Mouse (Mus musculus): ENCODE data around the gene Gm13083. TPM values are rescaled to one million over a fixed set of nuclear protein-coding genes. Genes with fewer than 3 reads are reported as not detected.

Gene Gm13083
- not detected for total RNA-seq (2023)

DNA sequence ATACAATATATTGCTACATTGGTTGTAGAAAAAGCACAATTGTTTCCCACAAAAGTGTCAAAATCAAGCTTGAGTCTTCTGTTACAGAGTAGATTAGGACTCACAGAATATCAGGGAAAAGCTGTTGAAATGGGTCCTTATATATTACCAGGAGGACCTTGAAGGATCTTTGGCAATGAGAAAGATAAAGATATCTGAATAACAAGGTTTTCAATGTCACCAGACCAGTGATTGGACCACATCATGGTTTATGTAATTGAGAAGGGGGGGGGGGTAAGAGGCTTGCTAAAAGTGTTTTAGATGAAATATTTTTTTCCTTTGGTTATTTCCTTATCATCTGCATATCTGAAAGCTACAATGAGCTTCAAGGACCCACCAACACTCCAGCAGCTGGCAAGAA, at the start of gene Gm13083:
Gene Gm13083, plus strand, starts transcription at position 301 of the 400 bp plus-strand sequence.

DNA sequence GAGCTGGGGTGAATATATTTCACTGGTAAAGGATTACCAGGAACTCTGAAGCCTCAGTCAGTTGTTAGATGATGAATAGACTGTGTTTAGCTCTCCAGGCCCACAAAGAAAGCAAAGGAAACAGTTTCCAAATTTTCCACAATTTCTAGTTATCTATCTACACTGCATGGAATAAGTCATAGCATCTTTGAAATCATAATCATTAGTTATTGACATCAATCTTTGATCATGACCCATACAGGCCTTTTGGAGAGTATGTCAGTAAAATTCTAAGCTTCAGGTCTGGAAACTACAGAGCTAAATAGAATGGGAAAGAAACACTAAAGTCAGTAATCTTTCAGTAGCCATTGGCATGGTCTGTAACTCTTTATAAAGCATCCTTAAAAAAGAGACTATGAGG, 42.3 kb downstream of the Gm13083 start, which contains the start of gene Gm13088:
Gene Gm13088, minus strand, starts transcription at position 101 of the 400 bp plus-strand sequence.

Other genes starting within 250 kb of the Gm13083 start
- gene Pramel1, start 220.6 kb upstream of the Gm13083 start, total RNA-seq (2023), result not detected
- gene Pramef8, start 202.6 kb upstream of the Gm13083 start, total RNA-seq (2023), result 10 to 100 TPM; 31.2 to 34.7 TPM
- not detected for gene Oog4, start 164.7 kb upstream of the Gm13083 start, total RNA-seq (2023)
- not detected for gene Gm13043, start 103.7 kb upstream of the Gm13083 start, total RNA-seq (2023)
- gene Gm13040, start 79.0 kb upstream of the Gm13083 start, total RNA-seq (2023), result not detected
- gene BC080695, start 63.3 kb upstream of the Gm13083 start, total RNA-seq (2023), result not detected
- not detected for gene Gm13057, start 63.3 kb upstream of the Gm13083 start, total RNA-seq (2023)
- gene Gm13088, start 42.2 kb downstream of the Gm13083 start, total RNA-seq (2023), result not detected
- gene Gm13089, start 87.7 kb downstream of the Gm13083 start, total RNA-seq (2023), result not detected
- not detected for gene Gm13078, start 104.5 kb downstream of the Gm13083 start, total RNA-seq (2023)
- not detected for gene Gm13023, start 174.3 kb downstream of the Gm13083 start, total RNA-seq (2023)
- gene Gm13084, start 201.1 kb downstream of the Gm13083 start, total RNA-seq (2023), result not detected
- gene Gm13103, start 231.5 kb downstream of the Gm13083 start, total RNA-seq (2023), result not detected